Mouse (Mus musculus) left cerebral cortex, adult 11 months (tissue): ENCODE measurements around the gene Tbpl1.

Experiments used
- DNase-seq: peaks from one replicate; pipeline ENCODE4 v3.0.0; 2022; ENCODE audit warnings: low spot score

Tbpl1 gene

GRCm38 (mm10) chr10:22710173-22710777, 21.5 kb downstream of the Tbpl1 start:
- no peak for DNase-seq

DNA sequence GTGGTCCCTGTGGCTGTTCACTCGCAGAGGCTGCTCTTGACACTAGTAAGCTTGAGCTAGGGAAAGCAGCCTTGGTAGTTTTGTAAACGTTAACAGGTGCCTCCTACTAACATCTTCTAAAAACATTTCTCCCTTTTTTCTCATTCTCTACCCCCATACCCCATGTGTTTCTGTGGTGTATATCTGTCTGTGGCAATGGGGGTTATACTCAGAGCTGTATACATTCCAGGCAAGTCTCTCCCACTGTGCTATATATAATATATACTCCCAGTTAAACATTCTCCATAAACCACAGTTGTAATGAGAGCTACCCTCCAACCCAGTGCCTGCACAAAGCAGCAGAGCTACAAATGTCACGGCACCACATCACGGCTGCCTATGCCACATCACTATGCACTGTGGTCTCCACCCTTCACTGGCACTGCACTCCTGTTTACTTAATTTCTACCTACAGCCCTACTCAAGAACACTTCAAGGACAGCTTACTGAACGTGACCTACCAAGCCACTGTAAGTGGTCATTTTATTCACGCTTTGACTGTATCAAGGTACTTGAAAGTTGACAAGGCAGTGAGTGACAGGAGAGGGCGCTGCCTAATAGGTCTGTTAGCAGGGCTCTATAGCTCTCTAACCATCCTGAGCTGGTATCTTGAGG, 23.4 kb downstream of the Tbpl1 start:
- DNase-seq: no peak

- DNase-seq: no peak
Observed at GRCm38 (mm10) chr10:22703844-22704243, 27.9 kb downstream of the Tbpl1 start.

GRCm38 (mm10) chr10:22701485-22702315, 30.0 kb downstream of the Tbpl1 start:
- no peak for DNase-seq

GRCm38 (mm10) chr10:22700773-22701172, 31.0 kb downstream of the Tbpl1 start:
- DNase-seq: no peak

- no peak for DNase-seq
Observed at GRCm38 (mm10) chr10:22699487-22700335, 32.0 kb downstream of the Tbpl1 start.

- no peak for DNase-seq
Observed at GRCm38 (mm10) chr10:22698158-22698953, 33.4 kb downstream of the Tbpl1 start.

DNA sequence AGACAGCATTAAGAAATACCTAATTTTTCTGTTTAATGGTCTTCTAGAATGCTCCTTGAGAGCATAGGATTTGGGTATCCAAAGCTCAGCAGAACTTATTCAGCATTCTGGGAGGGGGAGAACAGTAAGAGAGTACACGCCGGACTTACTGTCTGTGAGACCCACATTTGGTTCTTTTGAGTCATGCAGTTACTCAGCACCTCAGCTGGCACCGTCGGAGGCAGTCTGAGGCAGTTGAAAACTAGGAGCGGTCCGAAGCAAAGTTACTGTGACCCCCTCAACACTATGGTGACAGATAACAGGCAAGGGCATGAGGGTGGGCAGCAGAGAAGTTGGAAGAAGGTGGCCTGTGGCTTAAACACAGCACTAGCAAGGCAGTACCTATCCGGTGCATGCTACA, 34.9 kb downstream of the Tbpl1 start:
- no peak for DNase-seq

DNA sequence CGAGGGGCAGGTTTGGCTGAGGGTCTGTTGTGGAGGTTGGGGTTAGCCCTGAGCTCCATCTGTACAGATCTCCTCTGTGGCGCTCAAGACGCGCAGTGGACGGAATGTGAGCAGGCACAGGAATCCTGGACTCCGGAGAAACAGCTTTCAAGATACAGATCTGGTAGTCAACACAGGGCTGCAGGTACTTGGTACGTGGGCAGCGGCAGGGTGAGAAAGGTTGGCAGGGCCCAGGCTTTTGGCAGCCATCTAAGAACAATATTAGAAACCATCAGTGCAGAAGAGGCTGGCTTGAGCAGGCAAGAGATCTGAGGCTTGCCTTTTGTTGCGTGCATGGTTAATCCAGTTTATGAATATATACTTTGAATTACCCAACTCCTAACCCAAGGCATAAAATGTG, 35.5 kb downstream of the Tbpl1 start:
- no peak for DNase-seq

- no peak for DNase-seq
Observed at GRCm38 (mm10) chr10:22675848-22676630, 55.7 kb downstream of the Tbpl1 start.

GRCm38 (mm10) chr10:22674176-22674575, 57.6 kb downstream of the Tbpl1 start:
- DNase-seq: no peak

DNA sequence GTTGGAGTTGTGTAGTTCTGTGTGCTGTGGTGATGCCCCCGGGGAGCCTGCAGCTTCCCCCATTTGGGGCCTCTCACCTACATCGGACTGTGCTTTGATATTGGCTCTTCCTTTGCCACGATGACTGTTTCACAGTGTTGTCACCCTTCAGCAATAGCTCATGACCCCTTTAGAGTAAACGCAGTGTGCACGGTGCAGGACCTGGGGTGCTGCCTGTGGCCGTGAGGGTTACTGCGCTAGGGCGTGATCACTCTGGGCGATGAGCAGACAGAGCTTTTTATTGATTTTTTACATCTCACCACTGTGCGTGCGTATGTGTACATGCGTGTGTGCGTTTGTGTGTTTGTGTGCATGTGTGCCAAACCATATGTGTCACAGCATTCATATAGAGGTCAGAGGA, 63.2 kb downstream of the Tbpl1 start:
- no peak for DNase-seq

DNA sequence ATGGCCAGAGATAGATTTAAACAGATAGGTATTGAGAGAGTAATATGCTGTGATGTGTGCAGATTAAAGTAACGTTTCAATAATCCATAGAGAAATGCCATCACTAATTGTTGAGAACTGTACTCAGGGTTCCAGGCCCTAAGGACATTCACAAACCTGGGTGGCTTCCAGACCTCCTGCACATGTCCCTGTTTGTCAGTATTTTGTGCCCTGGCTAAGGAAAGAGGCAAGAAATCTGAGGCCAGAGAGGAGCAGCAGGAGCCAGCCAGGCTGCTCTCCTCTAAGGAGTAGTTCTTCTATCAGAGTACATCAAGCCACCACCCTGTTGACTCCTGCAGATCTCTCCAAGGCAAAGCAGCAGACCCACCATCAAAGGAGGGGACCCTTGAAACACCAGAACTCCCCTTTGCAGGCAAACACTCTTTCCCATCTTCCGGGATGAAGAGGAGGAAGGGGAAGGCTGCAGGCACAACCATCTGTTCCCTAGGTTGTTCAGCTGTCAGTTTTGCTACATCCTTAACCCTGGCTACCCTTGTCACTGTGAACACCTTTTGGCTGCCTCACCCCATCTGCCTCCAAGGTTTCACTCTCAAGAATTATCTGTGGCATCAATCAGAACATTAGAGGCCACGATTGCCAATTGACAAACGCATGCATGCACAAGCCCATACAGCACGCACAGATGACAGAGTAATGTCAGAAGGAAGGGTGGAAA, 71.3 kb downstream of the Tbpl1 start:
- no peak for DNase-seq

DNA sequence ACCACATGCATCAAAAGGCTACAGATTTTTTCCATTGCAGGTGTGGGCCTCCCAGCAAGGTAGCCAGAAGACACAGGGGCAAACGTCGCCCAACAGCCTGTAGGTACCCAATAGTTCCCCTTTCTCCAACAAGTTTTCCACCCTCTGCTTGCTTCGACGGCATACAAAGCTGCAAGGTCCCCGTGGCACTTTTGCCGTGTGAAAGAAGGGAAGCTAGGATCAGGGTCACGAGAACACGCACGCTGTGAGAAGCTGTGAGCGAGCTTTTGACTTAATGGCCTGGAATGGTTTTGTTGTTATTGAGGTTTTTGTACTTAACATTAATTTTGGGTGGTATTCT, 72.4 kb downstream of the Tbpl1 start:
- DNase-seq: no peak

GRCm38 (mm10) chr10:22658534-22659385, 73.0 kb downstream of the Tbpl1 start:
- DNase-seq: no peak
